Mouse (Mus musculus): ENCODE measurements around the gene 3110021N24Rik. TPM values are rescaled to one million over a fixed set of nuclear protein-coding genes. Genes with fewer than 3 reads are reported as not detected.

Gene 3110021N24Rik
- polyA plus RNA-seq, 1 experiment from 2014 or later: 1.6 TPM

GRCm38 (mm10) chr4:108782421-108783085 lies 63.1 kb downstream of the 3110021N24Rik start:
- 0 out of 2 replicates have a peak, but pooled peaks cover 5% of the 10 kb centered on the region for H3K4me1 ChIP-seq (replicated peaks; ENCODE audit: control insufficient read depth, insufficient read depth, low read length)
- no peak overlapping the region for H3K9ac ChIP-seq (ENCODE audit: low read length)
- H3K9me3 ChIP-seq (ENCODE audit: control insufficient read depth, low read length): no peaks in the 10 kb centered on the region
- H3K36me3 ChIP-seq (ENCODE audit: control insufficient read depth, insufficient read depth, low read length): no peaks in the 10 kb centered on the region
- no peak for ATAC-seq (ENCODE audit: low read depth)
- H3K4me2 ChIP-seq (ENCODE audit: low read depth, low read length): no peak overlapping the region
- no peaks in the 10 kb centered on the region for H3K27me3 ChIP-seq (ENCODE audit: control insufficient read depth, insufficient read depth, low read depth, low read length)
- H3K4me3 ChIP-seq (ENCODE audit: low read length): no peak overlapping the region
- WGBS: 41% methylated on average over 8 of the region's 8 CpGs
- H3K27ac ChIP-seq (ENCODE audit: low read length): no peak overlapping the region

GRCm38 (mm10) chr4:108789258-108789936 lies 69.9 kb downstream of the 3110021N24Rik start:
- Histone ChIP-seq H3K27ac (ENCODE audit: low read length) (no peak overlapping the region), H3K4me2 (ENCODE audit: low read depth, low read length) (no peak overlapping the region), H3K36me3 (ENCODE audit: control insufficient read depth, insufficient read depth, low read length) (no peaks in the 10 kb centered on the region), H3K27me3 (ENCODE audit: control insufficient read depth, insufficient read depth, low read depth, low read length) (no peaks in the 10 kb centered on the region), H3K4me3 (ENCODE audit: low read length) (no peak overlapping the region), H3K9me3 (ENCODE audit: control insufficient read depth, low read length) (no peaks in the 10 kb centered on the region), H3K4me1 (replicated peaks; ENCODE audit: control insufficient read depth, insufficient read depth, low read length) (no peaks in the 10 kb centered on the region), H3K9ac (ENCODE audit: low read length) (no peak overlapping the region)
- no peak for ATAC-seq (ENCODE audit: low read depth)
- WGBS: 59% methylated on average over 6 of the region's 6 CpGs

- Histone ChIP-seq H3K36me3 (ENCODE audit: control insufficient read depth, insufficient read depth, low read length) (no peaks in the 10 kb centered on the region), H3K4me2 (ENCODE audit: low read depth, low read length) (no peak overlapping the region), H3K9me3 (ENCODE audit: control insufficient read depth, low read length) (no peaks in the 10 kb centered on the region), H3K4me3 (ENCODE audit: low read length) (no peak overlapping the region), H3K4me1 (replicated peaks; ENCODE audit: control insufficient read depth, insufficient read depth, low read length) (no peaks in the 10 kb centered on the region), H3K9ac (ENCODE audit: low read length) (no peak overlapping the region), H3K27ac (ENCODE audit: low read length) (no peak overlapping the region), H3K27me3 (ENCODE audit: control insufficient read depth, insufficient read depth, low read depth, low read length) (no peaks in the 10 kb centered on the region)
- 76% methylated on average over 1 of the region's 1 CpGs for WGBS
- no peak for ATAC-seq (ENCODE audit: low read depth)
These were observed 71.1 kb downstream of the 3110021N24Rik start for GRCm38 (mm10) chr4:108790507-108790906.

GRCm38 (mm10) chr4:108793941-108794340 lies 74.5 kb downstream of the 3110021N24Rik start:
- 44% methylated on average over 1 of the region's 1 CpGs for WGBS
- no peaks in the 10 kb centered on the region for H3K27me3 ChIP-seq (ENCODE audit: control insufficient read depth, insufficient read depth, low read depth, low read length)
- no peak overlapping the region for H3K4me3 ChIP-seq (ENCODE audit: low read length)

GRCm38 (mm10) chr4:108796701-108797100 lies 77.3 kb downstream of the 3110021N24Rik start:
- WGBS: 28% methylated on average over 4 of the region's 4 CpGs
- Histone ChIP-seq H3K27ac (ENCODE audit: low read length) (no peak overlapping the region), H3K4me2 (ENCODE audit: low read depth, low read length) (no peak overlapping the region), H3K27me3 (ENCODE audit: control insufficient read depth, insufficient read depth, low read depth, low read length) (no peaks in the 10 kb centered on the region), H3K9me3 (ENCODE audit: control insufficient read depth, low read length) (no peaks in the 10 kb centered on the region), H3K4me3 (ENCODE audit: low read length) (no peak overlapping the region), H3K4me1 (replicated peaks; ENCODE audit: control insufficient read depth, insufficient read depth, low read length) (peaks cover 4% of the 10 kb centered on the region; the same call in 1 of the 2 replicates), H3K9ac (ENCODE audit: low read length) (no peak overlapping the region), H3K36me3 (ENCODE audit: control insufficient read depth, insufficient read depth, low read length) (no peaks in the 10 kb centered on the region)
- peak; percentile 23; the same call in 1 of the 2 replicates for ATAC-seq (ENCODE audit: low read depth)

More at GRCm38 (mm10) chr4:108793941-108794340, 74.5 kb downstream of the 3110021N24Rik start:
- Histone ChIP-seq H3K4me2 (ENCODE audit: low read depth, low read length) (no peak overlapping the region), H3K9ac (ENCODE audit: low read length) (no peak overlapping the region), H3K27ac (ENCODE audit: low read length) (no peak overlapping the region), H3K9me3 (ENCODE audit: control insufficient read depth, low read length) (no peaks in the 10 kb centered on the region), H3K4me1 (replicated peaks; ENCODE audit: control insufficient read depth, insufficient read depth, low read length) (peaks cover 4% of the 10 kb centered on the region; the same call in 1 of the 2 replicates), H3K36me3 (ENCODE audit: control insufficient read depth, insufficient read depth, low read length) (no peaks in the 10 kb centered on the region)
- no peak for ATAC-seq (ENCODE audit: low read depth)

- WGBS: 53% methylated on average over 2 of the region's 2 CpGs
- no peak overlapping the region for H3K9ac ChIP-seq (ENCODE audit: low read length)
- H3K27me3 ChIP-seq (ENCODE audit: control insufficient read depth, insufficient read depth, low read depth, low read length): no peaks in the 10 kb centered on the region
- H3K4me2 ChIP-seq (ENCODE audit: low read depth, low read length): no peak overlapping the region
- no peak overlapping the region for H3K4me3 ChIP-seq (ENCODE audit: low read length)
- H3K36me3 ChIP-seq (ENCODE audit: control insufficient read depth, insufficient read depth, low read length): no peaks in the 10 kb centered on the region
- H3K9me3 ChIP-seq (ENCODE audit: control insufficient read depth, low read length): no peaks in the 10 kb centered on the region
- no peak overlapping the region for H3K27ac ChIP-seq (ENCODE audit: low read length)
- ATAC-seq (ENCODE audit: low read depth): peak; percentile 74
- H3K4me1 ChIP-seq (replicated peaks; ENCODE audit: control insufficient read depth, insufficient read depth, low read length): peaks cover 4% of the 10 kb centered on the region; the same call in 1 of the 2 replicates
These were observed 78.8 kb downstream of the 3110021N24Rik start for GRCm38 (mm10) chr4:108798083-108798830.

DNA sequence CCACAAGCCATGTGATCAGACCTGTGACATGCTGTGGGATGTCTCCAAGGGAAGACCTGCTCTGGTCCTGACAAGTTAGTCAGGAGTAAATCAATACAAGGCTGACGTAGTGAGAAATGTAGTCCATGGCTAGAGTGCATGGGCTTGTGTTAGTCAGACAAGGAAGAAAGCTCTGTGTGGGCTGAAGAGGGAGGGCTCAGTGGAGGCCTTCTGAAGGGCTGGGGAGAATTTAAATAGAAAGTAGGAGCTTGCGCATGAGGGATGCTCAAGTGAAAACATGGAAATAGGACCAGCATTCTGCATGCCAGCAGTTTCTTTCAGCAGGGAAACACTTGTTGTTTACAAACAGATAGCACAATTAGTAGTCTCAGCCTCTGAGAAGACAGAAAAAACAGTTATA lies 84.1 kb downstream of the 3110021N24Rik start:
- no peaks in the 10 kb centered on the region for H3K4me1 ChIP-seq (replicated peaks; ENCODE audit: control insufficient read depth, insufficient read depth, low read length)
- H3K9me3 ChIP-seq (ENCODE audit: control insufficient read depth, low read length): no peaks in the 10 kb centered on the region
- no peak overlapping the region for H3K4me2 ChIP-seq (ENCODE audit: low read depth, low read length)
- WGBS: 81% methylated on average over 2 of the region's 2 CpGs
- no peak overlapping the region for H3K4me3 ChIP-seq (ENCODE audit: low read length)
- H3K36me3 ChIP-seq (ENCODE audit: control insufficient read depth, insufficient read depth, low read length): no peaks in the 10 kb centered on the region
- H3K27ac ChIP-seq (ENCODE audit: low read length): no peak overlapping the region
- H3K27me3 ChIP-seq (ENCODE audit: control insufficient read depth, insufficient read depth, low read depth, low read length): no peaks in the 10 kb centered on the region
- ATAC-seq (ENCODE audit: low read depth): no peak
- no peak overlapping the region for H3K9ac ChIP-seq (ENCODE audit: low read length)

DNA sequence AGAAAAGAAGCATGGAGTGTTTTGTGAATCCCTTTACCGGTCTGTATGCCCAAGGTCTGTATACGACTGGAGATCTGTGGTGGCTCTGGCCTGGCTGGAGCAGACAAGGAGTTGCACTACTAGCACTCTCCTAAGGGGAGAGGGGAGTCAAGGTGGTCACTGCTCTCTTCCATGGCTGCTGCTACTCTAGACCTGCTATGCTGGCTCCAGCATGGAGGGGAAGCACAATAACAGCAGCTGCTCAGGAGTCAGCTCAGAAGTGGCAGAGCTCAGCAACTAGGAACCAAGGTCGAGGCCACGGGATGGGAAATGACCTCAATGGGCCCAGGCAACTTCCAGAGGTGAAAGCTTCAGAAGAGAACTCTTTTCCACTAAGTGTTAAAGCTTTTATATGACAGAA lies 91.7 kb downstream of the 3110021N24Rik start:
- Histone ChIP-seq H3K9me3 (ENCODE audit: control insufficient read depth, low read length) (no peaks in the 10 kb centered on the region), H3K36me3 (ENCODE audit: control insufficient read depth, insufficient read depth, low read length) (peaks cover 5% of the 10 kb centered on the region; the same call in 1 of the 2 replicates), H3K27ac (ENCODE audit: low read length) (no peak overlapping the region), H3K4me1 (replicated peaks; ENCODE audit: control insufficient read depth, insufficient read depth, low read length) (no peaks in the 10 kb centered on the region), H3K27me3 (ENCODE audit: control insufficient read depth, insufficient read depth, low read depth, low read length) (no peaks in the 10 kb centered on the region), H3K4me3 (ENCODE audit: low read length) (no peak overlapping the region), H3K9ac (ENCODE audit: low read length) (no peak overlapping the region), H3K4me2 (ENCODE audit: low read depth, low read length) (no peak overlapping the region)
- 59% methylated on average over 4 of the region's 4 CpGs for WGBS
- no peak for ATAC-seq (ENCODE audit: low read depth)

DNA sequence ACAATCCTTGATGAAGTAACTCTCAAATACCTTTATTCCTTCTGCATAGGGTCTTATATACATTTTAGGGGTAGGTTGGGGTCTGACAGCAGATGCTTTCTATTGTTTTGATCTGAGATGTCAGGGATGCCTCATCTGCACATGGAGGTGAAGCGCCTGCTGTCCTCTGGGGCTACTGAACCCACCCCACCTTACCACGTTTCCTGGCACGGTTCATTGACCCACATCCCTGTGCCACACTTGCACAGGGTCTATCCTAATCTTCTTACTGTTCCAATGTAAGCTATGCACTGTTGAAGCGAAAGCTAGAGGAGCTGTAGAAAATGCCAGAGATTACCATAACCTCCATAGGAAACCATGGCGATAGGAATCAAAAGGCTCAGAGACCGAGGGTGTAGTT lies 92.1 kb downstream of the 3110021N24Rik start:
- H3K9ac ChIP-seq (ENCODE audit: low read length): no peak overlapping the region
- no peak for ATAC-seq (ENCODE audit: low read depth)

More for the DNA sequence above, 92.1 kb downstream of the 3110021N24Rik start:
- Histone ChIP-seq H3K4me2 (ENCODE audit: low read depth, low read length) (no peak overlapping the region), H3K27me3 (ENCODE audit: control insufficient read depth, insufficient read depth, low read depth, low read length) (no peaks in the 10 kb centered on the region), H3K4me3 (ENCODE audit: low read length) (no peak overlapping the region), H3K4me1 (replicated peaks; ENCODE audit: control insufficient read depth, insufficient read depth, low read length) (no peaks in the 10 kb centered on the region), H3K9me3 (ENCODE audit: control insufficient read depth, low read length) (no peaks in the 10 kb centered on the region), H3K27ac (ENCODE audit: low read length) (no peak overlapping the region), H3K36me3 (ENCODE audit: control insufficient read depth, insufficient read depth, low read length) (peaks cover 5% of the 10 kb centered on the region; the same call in 1 of the 2 replicates)
- 75% methylated on average over 6 of the region's 6 CpGs for WGBS
